Comparison of ENCODE assay signal across 19 mouse cellular contexts in the genomic region with DNA sequence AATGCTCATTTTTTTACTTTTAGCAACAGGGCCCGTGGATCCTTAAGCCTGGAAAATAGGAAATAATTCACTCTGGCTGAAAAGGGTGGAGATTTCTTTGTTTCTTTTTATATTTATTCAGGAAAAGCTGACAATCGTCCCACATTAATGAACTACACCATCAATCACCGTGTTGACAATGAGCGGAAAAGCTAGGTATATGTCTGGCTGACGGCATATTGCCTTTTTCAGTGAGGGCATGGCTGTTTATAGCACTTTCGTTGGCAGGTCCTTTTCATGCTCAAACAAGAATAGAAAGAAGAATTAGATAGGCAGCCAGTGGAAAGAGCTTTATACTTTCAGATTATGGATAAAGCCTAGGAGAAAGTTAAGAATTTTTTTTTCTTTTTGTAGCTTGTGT.
A peak's percentile ranks its signal among the peaks of the same experiment; 100 is the strongest.
DNase-seq lines count a peak whose midpoint lies in the region; ATAC-seq and TF ChIP-seq lines count a peak whose summit lies in the region.
"Had no signal": no experiment of that assay in that cellular context is flagged by ENCODE, and none has a peak within 500 bp of the region (broad histone marks: within the 10 kb centered on the region; RNA-seq: fewer than 3 reads in every experiment).

No protein-coding gene starts in this region.

- H3K27ac ChIP-seq in heart, embryonic 10.5 days: no peak overlapping the region
- no peak overlapping the region for H3K27ac ChIP-seq in kidney, postnatal 0 days
- H3K27ac ChIP-seq in CH12.LX (ENCODE audit: insufficient read depth, low read depth): no peak overlapping the region
- H3K27ac ChIP-seq in brown adipose tissue, adult 24 weeks (replicated peaks; ENCODE audit: low read depth, low read length): peak overlapping the region; percentile 64; the same call in 1 of the 2 replicates
- H3K27ac ChIP-seq: embryonic facial prominence, embryonic 10.5 days; forebrain, embryonic 15.5 days; hindbrain, embryonic 13.5 days; midbrain, embryonic 10.5 days had no signal

- TF ChIP-seq POLR2A in CH12.LX (IDR thresholded peaks at IDR 0.05; ENCODE audit: low read depth, low read length): no peak

- H3K4me2 ChIP-seq in kidney, postnatal 0 days (ENCODE audit: low read length): no peak overlapping the region
- H3K4me2 ChIP-seq in CH12.LX (ENCODE audit: insufficient read depth, low read depth, poor library complexity, severe bottlenecking): peak overlapping the region; percentile 98
- H3K4me2 ChIP-seq: forebrain, embryonic 15.5 days; hindbrain, embryonic 13.5 days; neural tube, embryonic 13.5 days had no signal

- no peak for TF ChIP-seq CTCF in kidney, postnatal 0 days (IDR thresholded peaks at IDR 0.05; ENCODE audit: low read depth)
- TF ChIP-seq CTCF in CH12.LX (conservative IDR thresholded peaks at IDR 0.05 in 1 of 2, IDR thresholded peaks at IDR 0.05 in 1 of 2; ENCODE audit: low read depth in 2 of 2, low read length in 2 of 2): no peak

- no peak overlapping the region for H3K9ac ChIP-seq in kidney, postnatal 0 days (ENCODE audit: low read depth, low read length)
- peak overlapping the region; percentile 57; the same call in 1 of the 2 replicates for H3K9ac ChIP-seq in CH12.LX (ENCODE audit: insufficient read depth, low read depth)
- H3K9ac ChIP-seq: forebrain, embryonic 15.5 days; hindbrain, embryonic 13.5 days; neural tube, embryonic 13.5 days had no signal

- dilution Hi-C loops in CH12.LX (cut with MboI; ENCODE audit: extremely low pct_ligation_motif_present, extremely low pct_unique_long_range_greater_than_20kb, low sequenced_read_pairs): no loop called here

- no peak for TF ChIP-seq RAD21 in CH12.LX (IDR thresholded peaks at IDR 0.05; ENCODE audit: low read depth, low read length)

- 57% methylated on average over 6 of the region's 6 CpGs for WGBS in heart, embryonic 10.5 days
- WGBS in kidney, postnatal 0 days: 64% methylated on average over 6 of the region's 6 CpGs

- in situ Hi-C loops in CH12.LX (cut with MboI; ENCODE audit: low pct_ligation_motif_present, low pct_unique_long_range_greater_than_20kb, low sequenced_read_pairs): no loop called here

- intact Hi-C loops in heart, postnatal 36 days (cut with DNase I): loop anchor here (5.0 kb wide), 1 partner anchor 35 kb away; no protein-coding TSS in a partner anchor

- no peak for ATAC-seq in kidney, postnatal 0 days (replicated peaks; ENCODE audit: low FRiP score, low read depth)
- ATAC-seq: forebrain, embryonic 15.5 days; midbrain, embryonic 16.5 days had no signal

- H3K36me3 ChIP-seq in heart, embryonic 10.5 days: no peaks in the 10 kb centered on the region
- H3K36me3 ChIP-seq in kidney, postnatal 0 days (ENCODE audit: insufficient read depth, low read length): no peaks in the 10 kb centered on the region
- peaks cover 0 to 40% of the 10 kb centered on the region in 2 experiments for H3K36me3 ChIP-seq in CH12.LX (replicated peaks in 1 of 2; ENCODE audit: control insufficient read depth in 1 of 2, insufficient read depth in 1 of 2, low read length in 1 of 2)
- H3K36me3 ChIP-seq: embryonic facial prominence, embryonic 10.5 days; forebrain, embryonic 15.5 days; hindbrain, embryonic 13.5 days; midbrain, embryonic 10.5 days; neural tube, embryonic 13.5 days had no signal

- peak; percentile 22 for DNase-seq in heart, embryonic 10.5 days (ENCODE audit: low spot score)
- no peak for DNase-seq in heart, postnatal 36 days
- peak; percentile 48 for DNase-seq in kidney, postnatal 0 days (ENCODE audit: low spot score)
- DNase-seq in kidney, postnatal 4 days: no peak
- DNase-seq in CH12.LX (ENCODE audit: extremely low read depth): no peak
- DNase-seq in spleen, adult 12 weeks (ENCODE audit: low spot score): no peak
- DNase-seq: cerebellum, adult 11 months; cerebellum, adult 9-11 months; gastrocnemius, postnatal 10 days; retina, postnatal 1 day; right cerebral cortex, postnatal 25 days had no signal

- H3K79me2 ChIP-seq in CH12.LX (replicated peaks; ENCODE audit: control insufficient read depth, extremely low read depth, insufficient read depth, poor library complexity, severe bottlenecking): peaks cover 36% of the 10 kb centered on the region

- no peak for TF ChIP-seq EP300 in CH12.LX (IDR thresholded peaks at IDR 0.05; ENCODE audit: low read length)

- H3K4me3 ChIP-seq in heart, embryonic 10.5 days: no peak overlapping the region
- no peak overlapping the region for H3K4me3 ChIP-seq in kidney, postnatal 0 days (replicated peaks; ENCODE audit: low read depth, low read length)
- no peak overlapping the region for H3K4me3 ChIP-seq in CH12.LX (replicated peaks in 1 of 3; ENCODE audit: low read depth in 2 of 3, low read length in 2 of 3, poor library complexity in 1 of 3)
- H3K4me3 ChIP-seq in brown adipose tissue, adult 24 weeks (ENCODE audit: insufficient read depth, low read depth, low read length): no peak overlapping the region
- H3K4me3 ChIP-seq: embryonic facial prominence, embryonic 10.5 days; forebrain, embryonic 15.5 days; hindbrain, embryonic 13.5 days; midbrain, embryonic 10.5 days; myocyte; neural tube, embryonic 13.5 days had no signal

- H3K9me3 ChIP-seq in heart, embryonic 10.5 days: no peaks in the 10 kb centered on the region
- H3K9me3 ChIP-seq in kidney, postnatal 0 days (replicated peaks; ENCODE audit: low read length): no peaks in the 10 kb centered on the region
- H3K9me3 ChIP-seq in CH12.LX (replicated peaks; ENCODE audit: low read length): no peaks in the 10 kb centered on the region
- H3K9me3 ChIP-seq: embryonic facial prominence, embryonic 10.5 days; forebrain, embryonic 15.5 days; hindbrain, embryonic 13.5 days; midbrain, embryonic 10.5 days; neural tube, embryonic 13.5 days had no signal

- no peaks in the 10 kb centered on the region for H3K27me3 ChIP-seq in heart, embryonic 10.5 days (ENCODE audit: insufficient read depth, poor library complexity, severe bottlenecking)
- H3K27me3 ChIP-seq in kidney, postnatal 0 days (ENCODE audit: insufficient read depth, low read length): no peaks in the 10 kb centered on the region
- no peaks in the 10 kb centered on the region for H3K27me3 ChIP-seq in CH12.LX (replicated peaks)
- H3K27me3 ChIP-seq: hindbrain, embryonic 13.5 days; neural tube, embryonic 13.5 days had no signal

- H3K4me1 ChIP-seq in heart, embryonic 10.5 days: 0 out of 2 replicates have a peak, but pooled peaks cover 3% of the 10 kb centered on the region
- H3K4me1 ChIP-seq in kidney, postnatal 0 days (replicated peaks; ENCODE audit: insufficient read depth, low read length): 0 out of 2 replicates have a peak, but pooled peaks cover 4% of the 10 kb centered on the region
- peaks cover 30 to 76% of the 10 kb centered on the region in 2 experiments for H3K4me1 ChIP-seq in CH12.LX (ENCODE audit: control insufficient read depth in 1 of 2, insufficient read depth in 2 of 2)
- peaks cover 17% of the 10 kb centered on the region for H3K4me1 ChIP-seq in brown adipose tissue, adult 24 weeks (ENCODE audit: control insufficient read depth, insufficient read depth, insufficient read length, low read length)
- H3K4me1 ChIP-seq: forebrain, embryonic 15.5 days had no signal

TF ChIP-seq in CH12.LX, 34 proteins besides CTCF, POLR2A, EP300 and RAD21:
- TF ChIP-seq MAFK (IDR thresholded peaks at IDR 0.05; ENCODE audit: insufficient replicate concordance, low read length) (no peak), RCOR1 (conservative IDR thresholded peaks at IDR 0.05; ENCODE audit: low read depth, low read length) (no peak), USF2 (conservative IDR thresholded peaks at IDR 0.05; ENCODE audit: low read depth, low read length) (no peak), UBTF (IDR thresholded peaks at IDR 0.05; ENCODE audit: low read depth, low read length) (no peak), POLR2AphosphoS2 (IDR thresholded peaks at IDR 0.05; ENCODE audit: low read depth, low read length) (no peak), CHD1 (IDR thresholded peaks at IDR 0.05; ENCODE audit: low read depth, low read length) (peak; percentile 79; the same call in 1 of the 2 replicates), MYC (IDR thresholded peaks at IDR 0.05; ENCODE audit: low read depth, low read length) (no peak), MEF2A (IDR thresholded peaks at IDR 0.05; ENCODE audit: borderline replicate concordance, low read depth, low read length) (peak; percentile 88; the same call in 1 of the 2 replicates), MAX (IDR thresholded peaks at IDR 0.05; ENCODE audit: low read length) (no peak), NRF1 (IDR thresholded peaks at IDR 0.05; ENCODE audit: low read depth, low read length) (no peak), ZC3H11A (IDR thresholded peaks at IDR 0.05; ENCODE audit: low read depth, low read length) (no peak), SIN3A (IDR thresholded peaks at IDR 0.05; ENCODE audit: low read length) (no peak), ZNF384 (IDR thresholded peaks at IDR 0.05; ENCODE audit: low read depth, low read length) (no peak), MXI1 (IDR thresholded peaks at IDR 0.05; ENCODE audit: low read depth, low read length) (no peak), ZKSCAN1 (IDR thresholded peaks at IDR 0.05; ENCODE audit: borderline replicate concordance, low read depth, low read length) (no peak), ETS1 (conservative IDR thresholded peaks at IDR 0.05; ENCODE audit: low read depth, low read length) (0 out of 2 replicates have a peak, but pooled peaks have one; percentile 39), KAT2A (IDR thresholded peaks at IDR 0.05; ENCODE audit: insufficient replicate concordance, low read length) (no peak), CHD2 (IDR thresholded peaks at IDR 0.05; ENCODE audit: low read length) (no peak), TBP (conservative IDR thresholded peaks at IDR 0.05; ENCODE audit: low read depth, low read length) (no peak)

Comparison
In these comparisons a context has a peak if more than half of its experiments do, and no peak if none do; other contexts are left out.
1. DNase-seq: peak in heart, embryonic 10.5 days (single experiment) and kidney, postnatal 0 days (single experiment); none in heart, postnatal 36 days (0 of 2), kidney, postnatal 4 days (0 of 2), CH12.LX (single experiment) and spleen, adult 12 weeks (single experiment).